Mouse (Mus musculus) midbrain, embryonic 12.5 days (tissue): Measurements from ENCODE around the gene Trip11. TPM values are rescaled to one million over a fixed set of nuclear protein-coding genes. Genes with fewer than 3 reads are reported as not detected.

ENCODE experiments used
- ATAC-seq: fragments of 200-750 bp; cut with Nextera tagmentation; 2 replicates; pipeline ENCODE4 v1.8.0; 2017; ENCODE audit warnings: low read depth, moderate TSS enrichment, moderate library complexity; ENCODE audit not compliant: low FRiP score
- H3K27ac ChIP-seq: fragments of 300-500 bp; sonication (generic); replicated peaks from 2 replicates; pipeline ENCODE4 v1.5.1; 2016; ENCODE audit warnings: mild to moderate bottlenecking
- H3K27me3 ChIP-seq: fragments of 300-500 bp; sonication (generic); 2 replicates; pipeline ENCODE4 v1.6.1; 2016; ENCODE audit warnings: mild to moderate bottlenecking
- H3K36me3 ChIP-seq: fragments of 300-500 bp; sonication (generic); 2 replicates; pipeline ENCODE4 v1.6.1; 2016
- H3K4me1 ChIP-seq: fragments of 300-500 bp; sonication (generic); 2 replicates; pipeline ENCODE4 v1.6.1; 2016
- H3K4me2 ChIP-seq: fragments of 300-500 bp; sonication (generic); replicated peaks from 2 replicates; pipeline ENCODE4 v1.6.1; 2016; ENCODE audit warnings: mild to moderate bottlenecking, moderate library complexity
- H3K4me3 ChIP-seq: fragments of 300-500 bp; sonication (generic); 2 replicates; pipeline ENCODE4 v1.5.1; 2016; ENCODE audit warnings: mild to moderate bottlenecking
- H3K9ac ChIP-seq: fragments of 300-500 bp; sonication (generic); replicated peaks from 2 replicates; pipeline ENCODE4 v1.6.1; 2016; ENCODE audit warnings: mild to moderate bottlenecking, moderate library complexity
- H3K9me3 ChIP-seq: fragments of 300-500 bp; sonication (generic); 2 replicates; pipeline ENCODE4 v1.6.1; 2016; ENCODE audit warnings: mild to moderate bottlenecking
- WGBS: fragments of 180-500 bp; shearing (Covaris S2); methylation state at CpG from one replicate; pipeline ENCODE4 v1.1.7; 2016; 5-methylcytosine and 5-hydroxymethylcytosine counted together
- polyA plus RNA-seq: library from polyadenylated mRNA; unstranded; fragments of >200 nt; fragmentation: Nextera tagmentation; extraction: Ambion mirVana; gene quantifications from 2 replicates; pipeline ENCODE4 v1.2.1, GENCODE M21; 2016

The Trip11 gene
- polyA plus RNA-seq, 1 experiment from 2014 or later, result 26.6 TPM

GRCm38 (mm10) chr12:101789767-101790166, 123.3 kb downstream of the Trip11 start:
- no peak for ATAC-seq
- Histone ChIP-seq H3K27me3 (no peaks in the 10 kb centered on the region), H3K27ac (no peak overlapping the region), H3K9ac (no peak overlapping the region), H3K9me3 (no peaks in the 10 kb centered on the region), H3K4me2 (no peak overlapping the region), H3K4me3 (no peak overlapping the region), H3K4me1 (no peaks in the 10 kb centered on the region), H3K36me3 (no peaks in the 10 kb centered on the region)
- 92% methylated on average over 3 of the region's 3 CpGs for WGBS

GRCm38 (mm10) chr12:101789250-101789649, 123.8 kb downstream of the Trip11 start:
- H3K4me3 ChIP-seq, result no peak overlapping the region
- no peaks in the 10 kb centered on the region for H3K4me1 ChIP-seq
- H3K9me3 ChIP-seq, result no peaks in the 10 kb centered on the region
- 87% methylated on average over 3 of the region's 3 CpGs for WGBS
- no peak overlapping the region for H3K27ac ChIP-seq
- no peak for ATAC-seq
- H3K36me3 ChIP-seq, result no peaks in the 10 kb centered on the region
- no peaks in the 10 kb centered on the region for H3K27me3 ChIP-seq
- no peak overlapping the region for H3K4me2 ChIP-seq
- no peak overlapping the region for H3K9ac ChIP-seq

Other genes with a start within 250 kb of the Trip11 start
- gene Tc2n, start 194.7 kb downstream of the Trip11 start, polyA plus RNA-seq, result 0.03 and 0.05 TPM in 2 replicates
- 13.7 and 20.3 TPM in 2 replicates for gene Fbln5, start 94.2 kb downstream of the Trip11 start, polyA plus RNA-seq
- 19.9 and 22.3 TPM in 2 replicates for gene Atxn3, start 45.0 kb upstream of the Trip11 start, polyA plus RNA-seq
- 38.1 and 39.1 TPM in 2 replicates for gene Cpsf2, start 62.7 kb upstream of the Trip11 start, polyA plus RNA-seq
- 0.79 and 0.88 TPM in 2 replicates for gene Slc24a4, start 215.5 kb upstream of the Trip11 start, polyA plus RNA-seq